Mouse (Mus musculus): Measurements from ENCODE around the gene Ccdc73. TPM values are rescaled to one million over a fixed set of nuclear protein-coding genes. Genes with fewer than 3 reads are reported as not detected.

Gene Ccdc73
- polyA plus RNA-seq, 1 experiment from 2014 or later, result 7.6 TPM

DNA sequence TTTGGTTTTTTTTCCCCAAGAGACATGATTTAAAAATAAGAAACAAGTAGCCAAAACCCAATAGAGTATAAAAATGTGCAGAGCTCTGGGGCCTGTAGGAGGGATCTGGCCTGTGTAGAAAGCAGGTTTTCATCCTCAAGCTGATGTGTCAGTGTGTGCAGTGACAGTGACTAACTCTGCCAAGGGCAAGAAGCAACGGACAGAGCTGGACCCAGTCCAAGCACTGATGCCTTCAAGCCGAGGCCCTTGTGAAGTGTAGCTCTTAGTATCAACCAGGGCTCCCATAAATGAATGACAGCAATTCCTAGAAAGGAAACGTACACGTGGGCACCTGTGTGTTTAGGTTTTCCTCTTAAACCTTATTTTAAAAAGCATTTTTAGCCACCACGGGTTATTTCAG is 161.2 kb downstream of the Ccdc73 start:
- 52% methylated on average over 5 of the region's 5 CpGs for WGBS
- Histone ChIP-seq H3K36me3 (no peaks in the 10 kb centered on the region), H3K4me1 (peaks cover 15% of the 10 kb centered on the region), H3K27me3 (replicated peaks) (peaks cover 4% of the 10 kb centered on the region; the same call in 1 of the 2 replicates), H3K27ac (replicated peaks) (no peak overlapping the region), H3K4me2 (no peak overlapping the region), H3K9ac (no peak overlapping the region), H3K9me3 (no peaks in the 10 kb centered on the region), H3K4me3 (no peak overlapping the region)
- no peak for ATAC-seq (ENCODE audit: extremely low read depth, insufficient number of reproducible peaks, low FRiP score, low TSS enrichment)

GRCm38 (mm10) chr2:105030505-105030904 is 162.9 kb downstream of the Ccdc73 start:
- Histone ChIP-seq H3K27ac (replicated peaks) (no peak overlapping the region), H3K4me3 (no peak overlapping the region), H3K27me3 (replicated peaks) (peaks cover 4% of the 10 kb centered on the region; the same call in 1 of the 2 replicates), H3K9me3 (no peaks in the 10 kb centered on the region), H3K36me3 (no peaks in the 10 kb centered on the region), H3K9ac (no peak overlapping the region), H3K4me1 (0 out of 2 replicates have a peak, but pooled peaks cover 13% of the 10 kb centered on the region), H3K4me2 (no peak overlapping the region)
- ATAC-seq (ENCODE audit: extremely low read depth, insufficient number of reproducible peaks, low FRiP score, low TSS enrichment), result no peak
- WGBS, result 82% methylated on average over 5 of the region's 5 CpGs

DNA sequence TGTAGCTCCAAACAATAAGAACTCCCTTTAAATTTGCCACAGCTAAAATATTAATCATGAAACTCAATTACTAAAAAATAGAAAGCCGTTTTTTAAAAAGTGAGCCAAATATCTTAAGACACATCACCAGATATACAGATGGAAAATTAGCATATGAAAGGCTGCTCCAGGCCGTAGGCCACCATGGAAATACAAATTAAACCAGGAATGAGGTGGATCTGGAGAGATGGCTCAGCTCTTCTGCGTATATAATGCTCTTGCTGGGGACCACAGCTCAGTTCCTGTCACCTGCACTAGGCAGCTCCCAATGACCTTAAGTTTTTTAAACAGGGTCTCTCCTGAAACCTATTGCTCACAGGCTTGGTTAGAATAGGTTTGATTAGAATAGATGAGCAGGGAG is 166.5 kb downstream of the Ccdc73 start:
- no peak overlapping the region for H3K9ac ChIP-seq
- no peak overlapping the region for H3K27ac ChIP-seq (replicated peaks)
- H3K4me2 ChIP-seq, result no peak overlapping the region
- no peaks in the 10 kb centered on the region for H3K36me3 ChIP-seq
- peaks cover 9% of the 10 kb centered on the region; the same call in 1 of the 2 replicates for H3K4me1 ChIP-seq
- H3K27me3 ChIP-seq (replicated peaks), result peaks cover 4% of the 10 kb centered on the region; the same call in 1 of the 2 replicates
- H3K9me3 ChIP-seq, result no peaks in the 10 kb centered on the region
- H3K4me3 ChIP-seq, result no peak overlapping the region
- 83% methylated on average over 3 of the region's 3 CpGs for WGBS
- no peak for ATAC-seq (ENCODE audit: extremely low read depth, insufficient number of reproducible peaks, low FRiP score, low TSS enrichment)

GRCm38 (mm10) chr2:105035985-105036384 is 168.4 kb downstream of the Ccdc73 start:
- no peak for ATAC-seq (ENCODE audit: extremely low read depth, insufficient number of reproducible peaks, low FRiP score, low TSS enrichment)
- H3K4me2 ChIP-seq, result no peak overlapping the region
- H3K27ac ChIP-seq (replicated peaks), result no peak overlapping the region
- H3K4me3 ChIP-seq, result no peak overlapping the region
- H3K36me3 ChIP-seq, result no peaks in the 10 kb centered on the region
- H3K9ac ChIP-seq, result no peak overlapping the region
- H3K27me3 ChIP-seq (replicated peaks), result peaks cover 4% of the 10 kb centered on the region; the same call in 1 of the 2 replicates
- H3K9me3 ChIP-seq, result no peaks in the 10 kb centered on the region
- 40% methylated on average over 11 of the region's 11 CpGs for WGBS
- H3K4me1 ChIP-seq, result peaks cover 9% of the 10 kb centered on the region; the same call in 1 of the 2 replicates

DNA sequence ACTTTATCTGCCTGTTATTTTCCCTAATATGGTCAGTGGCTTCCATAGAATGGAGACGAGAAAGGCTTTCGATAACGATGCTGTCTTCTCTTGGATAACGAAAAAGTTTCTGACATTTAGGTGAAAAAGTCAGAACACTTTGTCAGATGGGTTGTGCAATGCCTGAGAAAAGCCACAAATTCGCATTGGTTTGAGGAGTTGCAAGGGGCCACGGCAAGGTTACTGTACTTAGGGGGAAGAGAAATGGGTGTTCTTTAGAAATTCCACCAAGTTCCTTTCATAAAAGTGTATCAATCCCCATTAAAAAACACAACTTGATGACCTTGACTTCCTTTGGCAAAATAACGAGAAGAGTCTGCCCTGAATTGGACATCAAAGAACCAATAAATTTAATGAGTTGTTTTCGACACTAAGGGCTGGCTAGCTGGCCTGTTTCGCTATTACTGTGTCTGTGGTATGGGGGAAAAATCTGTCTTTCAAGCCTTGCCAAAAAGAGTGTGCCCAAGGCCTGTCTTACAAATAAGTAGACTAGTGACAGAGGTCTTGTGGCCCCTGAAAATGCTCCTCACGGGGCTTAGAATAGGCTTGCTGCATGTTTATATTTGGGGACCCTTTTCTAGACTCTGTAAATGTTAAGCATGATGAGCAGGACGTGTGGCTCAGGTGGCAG is 168.9 kb downstream of the Ccdc73 start:
- Histone ChIP-seq H3K4me2 (no peak overlapping the region), H3K9ac (no peak overlapping the region), H3K4me1 (peaks cover 9% of the 10 kb centered on the region; the same call in 1 of the 2 replicates), H3K27ac (replicated peaks) (no peak overlapping the region), H3K4me3 (no peak overlapping the region), H3K36me3 (no peaks in the 10 kb centered on the region), H3K9me3 (no peaks in the 10 kb centered on the region), H3K27me3 (replicated peaks) (no peaks in the 10 kb centered on the region)
- WGBS, result 71% methylated on average over 11 of the region's 11 CpGs
- no peak for ATAC-seq (ENCODE audit: extremely low read depth, insufficient number of reproducible peaks, low FRiP score, low TSS enrichment)

- Histone ChIP-seq H3K9me3 (no peaks in the 10 kb centered on the region), H3K27me3 (replicated peaks) (no peaks in the 10 kb centered on the region), H3K4me3 (no peak overlapping the region), H3K36me3 (no peaks in the 10 kb centered on the region), H3K4me2 (no peak overlapping the region), H3K27ac (replicated peaks) (no peak overlapping the region), H3K9ac (no peak overlapping the region), H3K4me1 (peaks cover 9% of the 10 kb centered on the region; the same call in 1 of the 2 replicates)
- WGBS, result 75% methylated on average over 7 of the region's 7 CpGs
- ATAC-seq (ENCODE audit: extremely low read depth, insufficient number of reproducible peaks, low FRiP score, low TSS enrichment), result no peak
Measured at GRCm38 (mm10) chr2:105037956-105038569, 170.5 kb downstream of the Ccdc73 start.

GRCm38 (mm10) chr2:105038879-105039278 is 171.3 kb downstream of the Ccdc73 start:
- Histone ChIP-seq H3K4me1 (peaks cover 9% of the 10 kb centered on the region; the same call in 1 of the 2 replicates), H3K27ac (replicated peaks) (no peak overlapping the region), H3K4me2 (no peak overlapping the region), H3K9me3 (no peaks in the 10 kb centered on the region), H3K4me3 (no peak overlapping the region), H3K36me3 (no peaks in the 10 kb centered on the region), H3K9ac (no peak overlapping the region), H3K27me3 (replicated peaks) (no peaks in the 10 kb centered on the region)
- WGBS, result 82% methylated on average over 5 of the region's 5 CpGs
- ATAC-seq (ENCODE audit: extremely low read depth, insufficient number of reproducible peaks, low FRiP score, low TSS enrichment), result no peak

- Histone ChIP-seq H3K4me3 (no peak overlapping the region), H3K36me3 (no peaks in the 10 kb centered on the region), H3K9ac (no peak overlapping the region), H3K27ac (replicated peaks) (no peak overlapping the region), H3K4me1 (peaks cover 3% of the 10 kb centered on the region; the same call in 1 of the 2 replicates), H3K4me2 (no peak overlapping the region), H3K27me3 (replicated peaks) (no peaks in the 10 kb centered on the region), H3K9me3 (no peaks in the 10 kb centered on the region)
- WGBS, result 77% methylated on average over 4 of the region's 4 CpGs
- no peak for ATAC-seq (ENCODE audit: extremely low read depth, insufficient number of reproducible peaks, low FRiP score, low TSS enrichment)
Measured at GRCm38 (mm10) chr2:105040859-105041258, 173.3 kb downstream of the Ccdc73 start.

DNA sequence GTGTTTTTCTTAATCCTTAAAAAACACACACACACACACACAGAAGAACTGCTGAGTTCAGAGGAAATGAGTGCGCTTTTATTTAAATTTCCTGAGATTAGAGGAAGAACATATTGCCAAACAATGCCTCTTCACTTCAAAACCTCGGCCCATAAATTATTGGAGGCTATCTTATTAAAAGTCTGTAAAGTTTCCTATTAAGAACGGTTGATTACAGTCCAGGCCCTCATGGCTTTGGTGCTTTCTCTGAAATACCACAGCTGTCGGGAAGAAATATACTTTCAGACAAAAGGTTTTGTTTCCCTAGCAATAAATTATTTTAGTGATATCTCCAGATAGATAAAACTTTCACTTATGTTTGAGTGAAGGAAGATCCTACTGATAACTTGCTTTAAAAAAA is 175.5 kb downstream of the Ccdc73 start:
- H3K9ac ChIP-seq, result no peak overlapping the region
- no peak overlapping the region for H3K27ac ChIP-seq (replicated peaks)
- no peaks in the 10 kb centered on the region; the same call in 1 of the 2 replicates for H3K4me1 ChIP-seq
- H3K9me3 ChIP-seq, result no peaks in the 10 kb centered on the region
- no peaks in the 10 kb centered on the region for H3K27me3 ChIP-seq (replicated peaks)
- no peak overlapping the region for H3K4me3 ChIP-seq
- ATAC-seq (ENCODE audit: extremely low read depth, insufficient number of reproducible peaks, low FRiP score, low TSS enrichment), result no peak
- H3K4me2 ChIP-seq, result no peak overlapping the region
- no peaks in the 10 kb centered on the region for H3K36me3 ChIP-seq
- 62% methylated on average over 4 of the region's 4 CpGs for WGBS

DNA sequence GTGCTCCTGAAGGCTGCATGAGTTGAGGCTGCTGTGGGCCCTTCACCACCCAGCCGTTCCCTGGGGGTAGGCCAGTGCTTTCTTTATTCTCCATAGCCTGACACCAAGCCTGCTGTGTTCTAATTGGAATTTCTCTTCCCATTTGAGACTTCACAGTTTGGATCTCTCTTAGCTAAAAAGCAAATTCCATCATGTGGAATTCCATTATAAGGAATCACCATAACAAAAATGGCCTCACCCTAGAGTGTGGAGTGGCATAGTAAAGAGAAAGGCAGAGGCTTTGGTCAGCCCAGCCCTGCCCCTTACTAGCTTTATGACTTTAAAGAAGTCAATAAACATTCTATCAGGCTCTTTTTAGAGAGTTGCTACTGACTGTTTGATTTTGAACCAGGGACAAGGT is 180.7 kb downstream of the Ccdc73 start:
- Histone ChIP-seq H3K27ac (replicated peaks) (no peak overlapping the region), H3K36me3 (no peaks in the 10 kb centered on the region), H3K9ac (no peak overlapping the region), H3K27me3 (replicated peaks) (no peaks in the 10 kb centered on the region), H3K4me3 (no peak overlapping the region), H3K4me1 (peaks cover under 1% of the 10 kb centered on the region; the same call in 1 of the 2 replicates), H3K9me3 (no peaks in the 10 kb centered on the region), H3K4me2 (no peak overlapping the region)
- 53% methylated on average over 1 of the region's 1 CpGs for WGBS
- ATAC-seq (ENCODE audit: extremely low read depth, insufficient number of reproducible peaks, low FRiP score, low TSS enrichment), result no peak

DNA sequence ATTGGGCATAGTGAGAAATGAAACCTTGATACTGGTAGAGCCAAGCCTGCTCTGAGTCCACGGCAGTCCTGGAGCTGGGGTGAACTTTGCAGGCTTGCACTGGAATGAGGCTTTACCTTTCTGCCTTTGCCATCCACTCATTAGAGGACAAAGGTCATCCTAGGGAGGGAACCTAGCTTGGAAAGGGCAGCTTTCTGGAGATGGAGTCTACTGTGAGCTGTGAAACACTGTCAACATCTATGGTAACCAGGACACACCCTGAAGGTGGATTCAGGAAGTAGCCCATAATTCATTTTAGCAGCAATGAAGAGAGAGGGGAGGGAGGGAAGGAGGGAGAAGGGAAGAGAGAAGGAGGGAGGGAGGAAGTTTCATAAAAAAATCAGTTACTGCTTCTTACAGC is 187.9 kb downstream of the Ccdc73 start:
- Histone ChIP-seq H3K4me3 (no peak overlapping the region), H3K9me3 (no peaks in the 10 kb centered on the region), H3K27ac (replicated peaks) (no peak overlapping the region), H3K27me3 (replicated peaks) (no peaks in the 10 kb centered on the region), H3K36me3 (no peaks in the 10 kb centered on the region), H3K4me2 (no peak overlapping the region), H3K9ac (no peak overlapping the region), H3K4me1 (peaks cover 11% of the 10 kb centered on the region)
- no peak for ATAC-seq (ENCODE audit: extremely low read depth, insufficient number of reproducible peaks, low FRiP score, low TSS enrichment)
- 77% methylated on average over 1 of the region's 1 CpGs for WGBS
